Mouse (Mus musculus): ENCODE data around the gene Zc3h12a. TPM values are rescaled to one million over a fixed set of nuclear protein-coding genes. Genes with fewer than 3 reads are reported as not detected.

Zc3h12a gene
- total RNA-seq, 2 experiments from 2014 or later = 3.6 to 6.2 TPM

DNA sequence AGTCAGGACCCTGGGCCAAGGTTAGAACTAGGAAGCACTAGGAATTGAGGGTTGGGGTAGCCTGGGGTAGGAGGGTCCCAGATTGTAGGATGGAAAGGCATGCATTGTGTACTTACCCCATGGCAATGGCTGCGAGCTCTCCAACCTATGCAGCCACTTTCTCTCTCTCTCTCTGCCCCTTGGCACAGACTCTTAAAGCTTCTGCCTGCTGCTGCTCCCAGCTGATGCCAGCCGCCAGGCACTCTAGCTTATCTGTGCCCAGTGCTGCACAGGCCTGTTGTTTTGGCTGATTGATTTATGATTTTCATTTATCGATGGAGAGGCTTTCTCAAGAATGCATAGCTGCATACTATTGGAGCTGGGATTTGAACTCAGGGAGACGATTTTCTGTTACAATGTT is 20.3 kb upstream of the Zc3h12a start:
- ATAC-seq (replicated peaks; ENCODE audit: poor library complexity) = no peak

DNA sequence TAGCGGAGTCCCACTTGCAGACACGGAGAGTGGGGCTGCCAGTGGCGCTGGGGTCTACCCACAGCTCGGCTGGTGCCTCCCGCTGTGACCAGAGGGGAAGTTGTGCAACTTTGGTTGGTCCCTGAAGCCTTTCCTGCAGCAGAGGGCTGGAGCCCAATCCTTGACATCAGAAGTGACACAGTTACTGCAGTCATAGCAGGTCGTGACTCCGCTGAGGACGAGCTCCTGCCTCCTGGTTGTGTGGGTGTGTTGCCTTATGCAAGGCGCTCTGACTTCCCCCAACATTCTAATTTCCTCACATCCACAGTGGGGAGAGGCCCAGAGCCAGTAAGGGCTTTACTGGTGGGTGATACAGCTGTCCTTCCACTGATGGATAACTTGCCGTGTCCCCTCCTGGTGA is 17.6 kb upstream of the Zc3h12a start:
- ATAC-seq (replicated peaks; ENCODE audit: poor library complexity) = peak; percentile 94

DNA sequence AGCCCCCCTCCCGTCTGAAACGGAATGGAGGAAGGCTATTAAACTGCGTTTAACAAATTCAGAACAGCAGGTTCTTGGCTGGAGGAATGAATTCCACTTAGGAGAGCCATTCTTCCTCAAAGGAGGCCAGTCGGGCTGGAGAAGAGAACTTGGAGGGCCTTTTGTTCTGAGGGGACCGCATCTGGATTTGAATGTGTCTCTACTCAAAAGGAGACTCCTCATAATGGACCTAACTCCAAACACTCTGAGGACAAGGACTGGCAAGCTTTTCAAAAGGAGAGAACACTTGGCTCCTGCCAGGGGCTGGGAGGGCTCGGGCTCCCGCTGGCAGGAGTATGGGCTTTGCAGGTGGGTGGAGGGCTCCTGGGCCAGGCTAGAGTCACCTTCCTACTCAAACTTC is 17.0 kb upstream of the Zc3h12a start:
- ATAC-seq (replicated peaks; ENCODE audit: poor library complexity) = no peak

DNA sequence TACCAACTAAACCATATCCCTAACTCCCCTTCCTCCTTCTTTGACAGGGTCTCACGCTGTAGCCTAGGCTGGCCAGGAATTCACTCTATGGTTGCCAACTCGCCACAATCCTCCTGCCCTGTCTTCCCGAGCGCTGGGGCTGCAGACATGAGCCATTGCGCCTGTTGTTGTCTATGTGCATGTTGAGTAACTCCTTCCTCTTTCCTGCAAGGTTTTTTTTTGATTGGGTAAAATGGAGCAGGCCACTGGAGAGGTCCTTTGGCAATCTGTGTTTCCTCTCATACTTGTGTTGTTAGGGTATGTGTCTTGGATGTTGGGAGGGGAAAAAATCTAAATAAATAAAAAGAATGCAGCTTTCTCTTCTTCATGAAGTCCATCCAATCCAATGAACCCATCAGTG is 16.6 kb upstream of the Zc3h12a start:
- peak; percentile 57 for ATAC-seq (replicated peaks; ENCODE audit: poor library complexity)

DNA sequence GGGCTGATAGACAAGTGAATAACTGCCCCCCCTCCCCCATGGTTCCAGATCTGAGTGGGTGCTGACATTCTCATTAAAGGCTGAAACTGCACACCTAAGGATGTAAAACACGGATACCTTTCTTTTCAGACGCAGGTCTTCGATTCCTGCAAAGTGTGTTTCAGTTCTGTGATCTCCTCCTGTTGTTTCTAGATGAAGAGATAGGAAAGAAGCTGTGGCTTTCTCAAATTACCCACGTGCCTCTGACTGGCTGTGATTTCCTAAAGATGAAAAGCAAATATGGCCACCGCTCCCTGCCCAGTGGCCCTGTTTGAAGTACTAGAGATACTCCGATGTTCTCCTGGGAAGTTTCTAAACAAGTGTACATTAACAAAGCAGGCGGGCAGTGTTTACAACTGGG is 10.7 kb upstream of the Zc3h12a start:
- no peak for ATAC-seq (replicated peaks; ENCODE audit: poor library complexity)

DNA sequence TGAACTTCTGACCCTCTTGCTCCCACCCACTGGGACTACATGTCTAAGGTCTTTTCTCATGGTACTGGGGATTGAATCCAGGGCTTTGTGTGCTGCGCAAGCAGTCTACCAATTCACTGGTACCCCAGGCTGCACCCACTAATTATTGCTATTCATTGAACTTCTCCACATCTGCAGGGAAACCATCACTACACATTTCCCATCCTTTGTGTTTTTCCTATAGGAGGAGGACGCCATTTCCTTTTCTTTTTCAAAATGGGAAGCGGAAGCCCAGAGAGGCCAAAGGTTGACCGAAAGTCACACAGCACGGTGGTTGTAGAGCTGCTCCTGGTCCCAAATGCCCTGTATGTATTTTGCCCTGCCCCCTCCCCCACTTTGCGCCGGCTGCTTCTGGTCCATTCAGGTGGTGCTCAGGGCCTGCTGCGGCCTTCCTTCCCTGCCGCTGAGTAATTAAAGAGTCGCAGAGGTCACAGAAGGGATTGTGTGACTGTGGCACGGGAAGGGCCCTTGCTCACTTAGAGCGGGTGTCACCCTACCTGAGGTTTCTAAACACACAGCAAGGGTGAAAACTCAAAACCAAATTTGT is 8.8 kb upstream of the Zc3h12a start:
- ATAC-seq (replicated peaks; ENCODE audit: poor library complexity) = no peak

DNA sequence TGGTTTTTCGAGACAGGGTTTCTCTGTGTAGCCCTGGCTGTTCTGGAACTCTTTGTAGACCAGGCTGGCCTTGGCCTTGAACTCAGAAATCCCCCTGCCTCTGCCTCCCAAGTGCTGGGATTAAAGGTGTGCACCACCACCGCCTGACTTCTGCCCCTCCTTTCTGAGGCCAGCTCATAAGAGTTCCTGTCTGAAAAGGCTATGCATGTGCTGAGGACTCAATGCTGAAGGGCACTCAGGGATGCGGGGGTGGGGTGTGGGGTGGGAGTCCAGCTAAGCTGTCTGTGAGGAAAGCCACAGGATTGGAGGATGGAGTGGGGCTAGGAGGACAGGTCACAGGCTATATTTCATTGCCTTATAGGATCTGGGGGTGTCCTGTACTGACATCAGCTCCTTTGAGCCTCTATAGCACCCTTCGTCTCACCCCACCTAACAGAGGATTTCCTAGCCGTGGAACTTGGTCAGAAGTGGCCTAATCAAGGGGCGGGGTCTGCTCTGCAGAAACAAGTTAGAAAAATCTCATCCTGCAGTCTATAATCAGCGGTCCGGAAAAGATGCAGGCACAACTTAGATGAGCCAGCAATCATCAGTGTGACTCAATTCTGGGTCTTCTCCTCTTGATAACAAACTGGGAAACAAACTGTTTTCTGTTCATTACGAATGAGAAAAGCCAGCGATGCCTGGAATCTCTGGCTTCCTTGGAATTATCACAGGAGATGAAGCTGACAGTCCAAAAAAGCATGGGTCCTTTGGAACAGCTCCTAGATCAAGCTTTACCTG is 7.6 kb upstream of the Zc3h12a start:
- no peak for ATAC-seq (replicated peaks; ENCODE audit: poor library complexity)

DNA sequence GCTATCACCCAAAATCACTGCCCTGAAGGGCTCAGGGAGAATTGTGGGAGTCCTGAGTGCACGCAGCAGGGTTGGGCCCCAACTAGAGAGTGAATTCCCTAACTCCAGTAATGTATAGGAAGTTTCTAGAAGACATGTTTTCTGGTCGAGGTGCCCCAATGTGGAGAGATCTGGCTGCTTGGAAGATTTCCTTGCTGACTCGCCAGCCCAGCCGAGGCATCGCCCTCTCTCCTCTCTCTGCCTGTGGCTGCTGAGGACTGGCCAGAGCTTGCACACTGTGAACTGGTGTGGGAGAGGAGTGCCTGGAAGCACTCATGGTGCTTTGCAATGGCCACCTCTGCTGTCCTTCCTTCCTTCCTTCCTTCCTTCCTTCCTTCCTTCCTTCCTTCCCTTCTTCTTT is 7.0 kb upstream of the Zc3h12a start:
- ATAC-seq (replicated peaks; ENCODE audit: poor library complexity) = no peak

DNA sequence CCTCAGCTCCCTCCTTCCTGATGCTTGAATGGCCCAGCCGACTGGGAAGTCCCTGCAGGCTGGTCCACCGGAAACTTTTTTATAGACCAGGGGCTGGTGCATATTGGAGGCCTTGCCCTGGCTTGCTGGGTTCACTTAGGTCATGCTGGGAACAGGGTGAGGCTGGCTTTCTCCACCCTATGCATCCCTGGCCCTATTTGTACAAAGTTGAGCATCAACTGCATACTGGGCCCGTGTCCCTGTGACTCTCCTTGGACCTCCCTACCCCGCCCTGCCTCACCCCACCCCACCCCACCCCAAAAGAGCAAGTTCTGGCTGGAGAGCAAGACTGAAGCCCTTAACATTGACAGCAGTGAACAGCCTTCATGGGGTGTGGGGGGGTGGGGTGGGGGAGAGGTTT is 6.6 kb upstream of the Zc3h12a start:
- ATAC-seq (replicated peaks; ENCODE audit: poor library complexity) = no peak

DNA sequence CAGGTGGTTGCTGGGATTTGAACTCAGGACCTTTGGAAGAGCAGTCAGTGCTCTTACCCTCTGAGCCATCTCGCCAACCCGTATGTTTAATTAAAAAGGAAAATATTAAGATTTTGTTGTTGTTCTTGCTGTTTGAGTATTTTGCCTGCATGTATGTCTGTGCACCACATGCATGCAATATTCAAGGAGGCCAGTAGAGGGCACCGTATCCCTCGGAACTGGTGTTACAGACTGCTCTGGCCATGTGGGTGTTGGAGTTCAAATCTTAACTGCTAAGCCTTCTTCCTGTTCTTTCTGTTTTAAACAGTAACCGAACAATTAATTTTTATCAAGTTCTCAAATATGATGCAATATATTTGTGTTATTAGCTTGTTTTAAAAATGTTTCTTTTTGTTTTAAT is 4.8 kb upstream of the Zc3h12a start:
- ATAC-seq (replicated peaks; ENCODE audit: poor library complexity) = peak; percentile 61

DNA sequence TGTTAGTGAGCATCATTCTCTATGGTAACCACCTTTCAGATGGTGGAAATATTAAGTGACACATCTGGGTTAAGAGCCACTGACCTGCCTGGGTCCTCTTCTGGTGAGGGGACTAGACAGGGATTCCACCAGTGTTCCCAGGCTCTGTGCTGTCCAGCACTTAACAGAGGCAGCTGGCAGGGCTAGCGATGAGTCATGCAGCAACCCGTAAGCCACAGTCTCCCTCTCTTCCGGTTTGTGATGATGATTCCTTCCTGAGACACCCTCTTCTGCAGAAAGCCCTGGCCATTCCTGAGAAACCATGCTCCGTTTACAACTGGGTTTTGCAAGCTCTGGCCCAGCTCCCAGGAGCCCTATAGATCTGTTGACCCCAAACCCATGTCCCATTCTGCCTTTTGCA is 3.9 kb upstream of the Zc3h12a start:
- peak; percentile 33 for ATAC-seq (replicated peaks; ENCODE audit: poor library complexity)

DNA sequence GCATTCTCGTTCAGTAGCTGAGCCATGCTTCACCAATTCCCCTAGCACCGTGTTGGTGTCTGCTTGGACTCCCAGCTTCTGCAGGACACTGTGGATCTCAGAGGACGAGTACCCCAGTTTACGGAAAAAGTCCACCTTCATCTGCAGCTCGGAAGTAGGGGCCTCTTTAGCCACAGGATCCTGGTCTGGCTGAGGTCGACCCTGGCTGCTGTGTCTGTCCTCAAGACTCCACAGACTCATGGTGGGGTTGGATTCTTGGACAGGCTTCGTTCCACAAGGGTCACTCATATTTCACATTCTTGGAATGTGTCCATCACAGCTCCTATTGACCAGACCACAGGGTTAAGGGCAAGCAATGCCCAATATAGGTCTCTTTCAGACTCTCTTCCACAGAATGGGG is 879 bp downstream of the Zc3h12a start:
- ATAC-seq (replicated peaks; ENCODE audit: poor library complexity) = no peak

DNA sequence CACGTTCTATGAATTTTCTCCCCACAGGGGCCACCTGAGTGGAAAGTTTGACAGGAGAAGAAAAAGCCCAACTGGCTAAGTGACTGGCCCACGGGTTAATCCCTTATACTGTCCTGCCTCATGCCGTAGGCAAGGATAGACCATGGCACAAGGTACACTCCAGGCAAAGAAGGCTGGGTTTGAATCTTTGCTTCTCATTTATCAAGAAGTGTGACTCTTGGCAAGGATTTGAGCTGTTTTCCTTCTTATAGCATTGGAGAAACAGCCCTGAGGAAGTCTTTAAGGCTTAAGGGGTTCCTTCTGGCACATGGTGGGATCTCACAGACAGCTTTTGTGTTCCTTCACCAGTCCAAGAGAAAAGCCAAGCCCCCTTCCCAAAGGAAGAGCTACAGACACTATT is 1.5 kb downstream of the Zc3h12a start:
- ATAC-seq (replicated peaks; ENCODE audit: poor library complexity) = no peak

DNA sequence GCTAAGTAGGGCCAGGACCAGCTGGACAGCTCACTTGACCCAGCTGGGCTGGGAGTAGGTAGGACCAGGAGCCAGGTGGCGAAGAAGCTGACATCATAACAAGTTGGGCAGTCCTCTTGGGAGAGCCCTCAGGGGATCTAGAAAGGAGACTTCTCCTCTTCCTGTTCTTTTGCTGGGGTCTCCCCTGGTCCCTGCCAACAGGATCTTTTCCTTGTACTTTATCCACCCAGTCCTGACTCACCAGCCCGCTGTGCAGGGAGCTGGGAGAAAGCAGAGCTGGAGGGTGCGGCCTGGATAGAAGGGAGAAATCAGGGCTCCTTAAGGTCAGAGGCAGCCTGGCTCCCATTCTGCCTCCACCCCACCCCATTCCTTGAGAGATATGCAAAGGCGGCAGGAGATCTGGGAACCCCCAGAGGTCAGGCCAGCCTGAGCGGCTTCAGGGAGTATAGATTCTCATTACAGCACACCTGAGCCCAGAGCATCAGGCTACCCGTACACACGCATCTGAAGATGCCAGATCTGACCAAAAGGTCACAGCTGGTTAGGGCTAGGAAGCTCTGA is 2.2 kb downstream of the Zc3h12a start:
- no peak for ATAC-seq (replicated peaks; ENCODE audit: poor library complexity)

DNA sequence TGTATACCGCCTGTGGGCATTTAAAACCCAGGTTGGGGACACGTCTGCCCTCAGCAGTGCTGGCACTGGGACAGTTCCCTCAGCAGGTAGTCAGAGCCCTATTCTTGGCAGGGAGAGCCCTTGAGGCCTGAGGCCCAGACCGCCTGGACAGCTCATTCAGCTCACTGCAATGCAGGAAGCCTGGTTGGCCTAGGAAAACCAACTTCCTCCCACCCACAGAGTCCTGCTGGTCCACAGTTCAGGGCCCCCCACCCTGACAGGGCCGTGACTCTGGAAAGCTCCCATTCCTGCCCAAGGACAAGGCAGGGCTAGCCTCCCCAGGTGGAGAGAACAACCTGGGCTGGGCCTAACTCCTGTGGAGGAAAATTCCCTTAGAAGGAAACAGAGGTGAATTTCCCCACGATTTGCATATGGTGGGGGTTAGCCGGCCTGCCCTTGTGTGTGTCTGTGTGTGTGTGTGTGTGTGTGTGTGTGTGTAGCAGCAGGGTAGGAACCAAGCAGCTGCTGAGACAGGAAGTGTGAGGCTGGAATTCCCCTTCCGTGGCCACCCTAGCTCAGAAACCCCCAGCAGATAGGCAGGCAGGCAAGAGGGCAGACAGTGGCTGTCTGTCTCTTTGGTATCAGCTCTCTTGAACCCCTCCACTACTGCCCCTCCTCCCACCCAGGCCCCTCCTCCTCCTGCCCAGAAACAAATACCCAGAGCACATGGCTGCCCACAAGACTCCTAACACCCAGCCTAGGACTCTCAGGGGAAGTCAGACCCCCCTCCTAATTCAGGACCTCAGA is 3.0 kb downstream of the Zc3h12a start:
- peak; percentile 21 for ATAC-seq (replicated peaks; ENCODE audit: poor library complexity)

DNA sequence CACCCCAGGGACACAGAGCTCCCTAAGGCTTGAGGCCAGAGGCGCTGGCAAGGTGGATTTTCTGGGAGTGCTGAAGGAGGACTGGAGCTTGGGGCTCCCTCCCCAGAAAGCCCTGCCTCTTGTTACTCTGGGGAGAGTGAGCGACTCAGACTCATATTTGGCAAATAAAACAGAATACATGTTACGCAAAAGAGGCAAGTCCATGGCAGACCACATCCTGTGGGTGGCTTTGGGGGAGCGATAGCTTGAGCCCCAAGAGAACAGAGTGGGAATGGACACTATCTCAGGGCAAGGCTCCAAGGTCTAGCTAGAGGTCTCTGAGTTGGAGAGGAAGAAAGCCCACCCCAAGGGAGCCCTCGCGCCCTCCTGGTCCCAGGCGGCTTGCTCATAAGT is 4.4 kb downstream of the Zc3h12a start:
- ATAC-seq (replicated peaks; ENCODE audit: poor library complexity) = peak; percentile 13

DNA sequence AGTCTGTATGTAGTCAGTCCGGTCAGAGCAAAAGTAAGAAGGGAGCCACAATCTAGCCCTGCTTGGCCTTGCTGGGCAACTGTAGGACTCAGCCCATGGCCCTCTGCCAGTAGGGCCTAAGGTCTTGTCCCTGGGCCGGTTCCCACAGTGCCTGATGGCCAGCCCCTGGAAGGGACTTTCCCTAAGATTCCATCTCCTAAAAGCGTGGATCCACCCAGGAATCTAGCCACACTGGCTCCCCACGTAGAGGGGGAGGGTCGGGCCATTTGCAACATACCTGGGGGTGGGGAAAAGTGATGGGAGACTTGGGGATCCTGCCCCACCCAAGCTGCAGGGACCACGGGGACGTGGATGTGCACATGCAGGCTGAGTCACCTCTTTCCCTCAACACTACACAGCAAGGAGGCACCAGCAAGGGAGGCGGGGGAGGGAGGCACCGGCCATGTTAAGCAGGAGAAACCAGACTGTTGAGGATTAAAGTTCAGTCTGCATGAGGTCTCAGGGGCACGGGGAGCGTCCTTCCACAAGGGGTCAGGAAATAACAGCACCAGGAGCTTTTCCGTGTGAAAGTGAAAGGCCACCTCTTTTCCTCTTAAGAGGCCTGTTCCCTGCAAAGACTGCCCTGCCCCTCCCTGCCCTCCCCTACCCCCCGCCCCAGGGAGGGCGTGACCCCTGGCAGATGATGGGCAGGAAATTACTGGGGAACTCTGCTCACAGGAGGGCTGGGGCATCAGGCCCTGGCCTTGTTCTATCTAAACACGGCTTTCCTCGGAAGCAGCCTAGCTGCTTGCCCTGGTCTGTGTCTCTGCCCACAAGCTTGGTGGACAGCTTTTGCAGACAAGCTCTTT is 5.0 kb downstream of the Zc3h12a start:
- ATAC-seq (replicated peaks; ENCODE audit: poor library complexity) = peak; percentile 9; the same call in 1 of the 2 replicates

DNA sequence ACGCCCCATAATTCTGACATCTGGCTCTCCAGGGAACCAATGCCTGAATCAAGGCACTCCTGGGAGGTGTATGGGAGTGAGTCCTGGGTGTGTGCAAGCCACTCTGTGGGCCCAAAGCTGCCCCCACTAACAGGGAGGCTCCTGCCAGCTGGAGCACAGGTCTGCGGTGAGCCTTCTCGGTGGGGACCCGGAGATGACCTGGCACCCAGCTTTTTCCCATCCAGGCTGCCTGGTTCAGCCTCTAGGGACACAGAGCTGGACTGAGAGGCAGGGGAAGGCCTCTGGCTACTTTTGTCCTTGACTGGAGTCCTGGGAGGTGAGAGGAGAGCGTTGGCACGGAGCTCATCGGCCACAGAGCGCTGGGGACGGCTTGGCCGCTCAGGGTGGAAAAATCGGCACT is 7.9 kb downstream of the Zc3h12a start:
- ATAC-seq (replicated peaks; ENCODE audit: poor library complexity) = no peak

DNA sequence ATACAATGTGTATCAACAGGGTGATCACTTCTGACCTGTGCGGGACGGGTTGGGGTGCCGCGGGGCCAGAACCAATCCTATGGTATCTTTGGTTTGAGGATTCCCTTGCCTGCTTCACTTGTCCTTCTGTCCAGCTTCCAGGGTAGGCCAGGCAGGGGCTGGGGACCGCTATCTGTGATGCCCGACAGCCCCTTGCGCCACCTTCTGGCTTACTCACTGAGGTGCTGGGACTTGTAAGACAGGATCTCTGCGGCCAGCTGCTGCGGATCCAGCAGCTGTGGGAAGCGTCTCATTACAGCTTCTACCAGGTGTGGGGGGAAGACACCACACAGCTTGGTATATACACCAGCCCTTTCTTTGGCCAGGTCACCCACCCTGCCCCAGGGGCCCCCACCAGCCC is 8.6 kb downstream of the Zc3h12a start:
- ATAC-seq (replicated peaks; ENCODE audit: poor library complexity) = no peak

DNA sequence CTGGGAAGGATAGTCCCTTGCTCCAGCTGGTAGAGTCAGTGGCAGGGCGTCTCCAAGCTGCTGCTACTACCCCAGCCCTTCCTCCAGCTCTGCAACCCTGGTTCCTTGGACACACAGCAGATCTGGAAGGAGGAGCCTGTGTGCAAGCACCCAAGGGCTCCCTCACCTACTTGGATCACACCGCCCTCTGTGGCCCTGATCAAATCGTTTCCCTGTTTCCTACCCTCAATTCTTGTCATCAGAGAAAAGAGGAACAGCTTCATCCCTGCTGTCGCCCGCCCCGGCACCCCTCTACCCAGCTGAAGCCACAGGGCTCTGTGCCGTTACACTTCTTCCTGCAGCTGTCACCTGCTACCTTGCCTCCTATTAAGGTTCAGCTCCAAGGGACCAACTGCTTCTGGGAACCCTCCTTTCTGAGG is 9.7 kb downstream of the Zc3h12a start:
- peak; percentile 44 for ATAC-seq (replicated peaks; ENCODE audit: poor library complexity)

DNA sequence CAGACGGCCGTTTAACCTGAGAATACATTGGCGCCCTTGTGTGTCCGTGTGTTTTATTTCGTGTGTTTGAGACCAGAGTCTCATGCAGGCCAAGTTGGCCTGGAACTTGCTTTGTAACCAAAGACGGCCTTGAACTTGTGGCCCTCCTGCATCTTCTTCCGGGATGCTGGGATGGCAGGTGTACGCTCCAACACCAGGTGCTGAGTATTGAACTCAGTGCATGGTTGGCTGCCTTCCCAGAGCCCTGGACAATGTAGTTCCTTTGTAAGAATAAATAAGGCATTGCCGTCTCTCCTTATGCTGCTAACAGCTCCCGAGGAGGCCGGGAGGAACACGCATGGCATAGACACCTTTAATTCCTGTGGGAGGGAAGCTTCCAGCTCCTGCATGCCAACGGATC is 10.7 kb downstream of the Zc3h12a start:
- no peak for ATAC-seq (replicated peaks; ENCODE audit: poor library complexity)
